Mouse (Mus musculus) olfactory bulb, adult 2 months (tissue): ENCODE results near the gene Rlbp1.

Source experiments
- CTCF ChIP-seq: fragments of 200-500 bp; IDR thresholded peaks from 2 replicates; pipeline ENCODE4 v1.5.1; 2012; ENCODE audit warnings: low read depth, mild to moderate bottlenecking, low read length, moderate library complexity; ENCODE audit not compliant: insufficient read depth
- POLR2A ChIP-seq: fragments of 200-500 bp; IDR thresholded peaks from 2 replicates; pipeline ENCODE4 v1.6.1; 2012; ENCODE audit warnings: mild to moderate bottlenecking, low read depth, low read length, moderate library complexity; ENCODE audit not compliant: insufficient read depth

GRCm38 (mm10) chr7:79347108-79347813, 39.6 kb downstream of the Rlbp1 start:
- TF ChIP-seq CTCF (no peak), POLR2A (no peak)
